Mouse (Mus musculus): ENCODE data around the gene Terf2. TPM values are rescaled to one million over a fixed set of nuclear protein-coding genes. Genes with fewer than 3 reads are reported as not detected.

The Terf2 gene
- polyA plus RNA-seq, 1 experiment from 2014 or later, result 26.9 TPM

- H3K4me3 ChIP-seq (replicated peaks), result no peak overlapping the region
- no peak for ATAC-seq
- no peak overlapping the region for H3K9ac ChIP-seq (replicated peaks)
- H3K36me3 ChIP-seq, result no peaks in the 10 kb centered on the region
- H3K4me2 ChIP-seq (replicated peaks), result no peak overlapping the region
- H3K27me3 ChIP-seq, result no peaks in the 10 kb centered on the region
- H3K9me3 ChIP-seq, result no peaks in the 10 kb centered on the region
- peaks cover 17% of the 10 kb centered on the region for H3K4me1 ChIP-seq (replicated peaks)
- H3K27ac ChIP-seq, result no peak overlapping the region
- 72% methylated on average over 8 of the region's 8 CpGs for WGBS
Measured at GRCm38 (mm10) chr8:107124343-107124742, 28.0 kb upstream of the Terf2 start.

DNA sequence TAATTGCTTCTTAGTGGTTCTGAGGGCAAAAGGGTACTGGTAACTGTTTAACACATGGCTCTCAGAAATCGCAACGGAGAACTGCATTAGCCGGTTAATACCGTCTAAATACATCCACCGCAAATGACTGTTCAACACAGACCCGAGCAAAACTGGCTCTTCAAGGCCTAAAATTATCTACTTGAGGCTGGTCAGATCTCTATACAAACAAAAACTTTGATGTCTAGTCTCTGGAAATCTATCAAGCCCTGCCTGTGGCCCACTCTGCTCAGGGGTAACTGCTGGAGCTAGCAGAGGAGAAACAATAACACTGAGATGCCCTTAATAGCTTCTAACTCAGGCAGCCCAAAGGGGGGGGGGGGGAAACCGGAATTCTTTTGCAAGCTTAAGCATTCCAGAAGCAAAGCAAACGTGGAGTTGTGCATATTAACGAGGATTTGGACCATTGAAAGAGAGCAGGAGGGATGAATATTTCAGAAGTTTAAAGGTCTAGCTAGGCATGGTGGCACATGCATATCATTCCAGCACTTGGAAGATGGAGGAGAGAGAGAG, 26.8 kb upstream of the Terf2 start:
- Histone ChIP-seq H3K27ac (peak overlapping the region; percentile 36; the same call in 1 of the 2 replicates), H3K9ac (replicated peaks) (no peak overlapping the region), H3K27me3 (no peaks in the 10 kb centered on the region), H3K4me3 (replicated peaks) (no peak overlapping the region), H3K9me3 (no peaks in the 10 kb centered on the region), H3K36me3 (no peaks in the 10 kb centered on the region), H3K4me2 (replicated peaks) (no peak overlapping the region), H3K4me1 (replicated peaks) (peaks cover 13% of the 10 kb centered on the region)
- 13% methylated on average over 9 of the region's 9 CpGs for WGBS
- peak; percentile 40; the same call in 1 of the 2 replicates for ATAC-seq

GRCm38 (mm10) chr8:107121681-107122291, 25.4 kb upstream of the Terf2 start:
- H3K36me3 ChIP-seq, result no peaks in the 10 kb centered on the region
- no peak for ATAC-seq
- H3K4me3 ChIP-seq (replicated peaks), result no peak overlapping the region
- H3K4me2 ChIP-seq (replicated peaks), result no peak overlapping the region
- peaks cover 13% of the 10 kb centered on the region for H3K4me1 ChIP-seq (replicated peaks)
- H3K27ac ChIP-seq, result no peak overlapping the region
- H3K9me3 ChIP-seq, result no peaks in the 10 kb centered on the region
- H3K27me3 ChIP-seq, result no peaks in the 10 kb centered on the region
- no peak overlapping the region for H3K9ac ChIP-seq (replicated peaks)
- 95% methylated on average over 7 of the region's 7 CpGs for WGBS

DNA sequence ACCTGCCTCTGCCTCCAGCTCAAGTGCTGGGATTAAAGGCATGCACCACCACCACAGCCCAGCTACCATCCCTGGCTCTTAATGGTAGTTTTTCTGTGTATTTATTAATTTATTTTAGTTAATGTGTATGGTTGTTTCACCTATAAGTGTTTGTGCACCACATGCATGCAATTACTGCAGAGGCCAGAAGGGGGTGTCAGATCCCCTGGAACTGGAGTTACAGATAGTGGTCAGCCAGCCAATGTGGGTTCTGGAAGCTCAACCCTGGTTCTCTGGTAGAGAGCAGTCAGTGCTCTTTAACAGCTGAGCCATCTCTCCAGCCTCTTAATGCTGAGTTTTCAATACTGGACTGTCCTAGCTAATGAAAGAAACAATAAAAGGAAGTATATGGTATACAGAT, 24.5 kb upstream of the Terf2 start:
- no peak for ATAC-seq
- H3K27me3 ChIP-seq, result no peaks in the 10 kb centered on the region
- H3K9ac ChIP-seq (replicated peaks), result no peak overlapping the region
- peaks cover 13% of the 10 kb centered on the region for H3K4me1 ChIP-seq (replicated peaks)
- H3K4me2 ChIP-seq (replicated peaks), result no peak overlapping the region
- H3K27ac ChIP-seq, result no peak overlapping the region
- H3K4me3 ChIP-seq (replicated peaks), result no peak overlapping the region
- no peaks in the 10 kb centered on the region for H3K36me3 ChIP-seq
- H3K9me3 ChIP-seq, result no peaks in the 10 kb centered on the region

DNA sequence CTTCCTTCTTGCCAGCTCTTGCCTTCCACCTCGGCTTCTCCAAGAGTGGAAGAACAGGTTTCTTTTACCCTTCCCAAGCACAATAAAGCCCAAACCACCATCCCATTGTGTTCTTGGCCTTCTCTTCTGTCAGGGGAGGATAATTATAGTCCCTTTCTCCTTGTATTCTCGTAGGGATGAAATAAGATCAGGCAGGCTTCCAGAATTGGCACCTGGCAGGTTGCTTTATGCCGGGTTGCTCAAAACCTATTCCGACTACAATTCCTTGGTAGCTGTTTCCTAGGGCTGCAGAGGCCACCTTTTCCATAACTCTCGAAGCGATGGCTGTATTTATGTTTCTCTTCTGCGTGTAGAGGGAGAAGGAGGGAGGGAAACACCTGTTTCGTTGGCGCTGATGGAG, 23.1 kb upstream of the Terf2 start:
- no peak for ATAC-seq
- 83% methylated on average over 9 of the region's 9 CpGs for WGBS
- no peak overlapping the region for H3K4me3 ChIP-seq (replicated peaks)

DNA sequence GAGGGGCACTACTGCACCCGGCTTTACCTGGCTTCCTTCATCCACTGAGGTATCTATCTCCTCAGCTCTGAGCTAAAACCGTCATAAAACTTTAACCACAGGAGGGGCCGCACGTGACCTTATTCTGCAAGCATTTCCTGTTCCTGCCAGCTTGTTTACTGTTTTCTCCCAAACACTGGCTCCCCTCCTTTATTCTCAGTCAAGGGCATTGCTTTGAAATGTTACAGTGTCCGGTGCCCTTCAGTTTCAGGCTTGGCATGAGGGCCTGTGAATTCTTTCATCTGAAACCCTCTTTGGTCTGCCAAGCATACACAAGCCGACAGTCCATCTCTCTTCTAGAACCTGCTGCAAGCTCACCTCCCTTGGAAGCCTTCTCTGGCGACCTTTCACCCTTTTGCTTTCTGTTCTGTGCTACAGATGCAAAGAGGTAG, 22.5 kb upstream of the Terf2 start:
- Histone ChIP-seq H3K9me3 (no peaks in the 10 kb centered on the region), H3K4me3 (replicated peaks) (no peak overlapping the region), H3K4me1 (replicated peaks) (peaks cover 19% of the 10 kb centered on the region), H3K4me2 (replicated peaks) (no peak overlapping the region), H3K27me3 (no peaks in the 10 kb centered on the region), H3K9ac (replicated peaks) (no peak overlapping the region), H3K36me3 (no peaks in the 10 kb centered on the region), H3K27ac (no peak overlapping the region)
- WGBS, result 65% methylated on average over 7 of the region's 7 CpGs
- no peak for ATAC-seq

More for the DNA sequence above, 23.1 kb upstream of the Terf2 start:
- peaks cover 15% of the 10 kb centered on the region for H3K4me1 ChIP-seq (replicated peaks)
- no peak overlapping the region for H3K4me2 ChIP-seq (replicated peaks)
- no peaks in the 10 kb centered on the region for H3K27me3 ChIP-seq
- H3K27ac ChIP-seq, result no peak overlapping the region
- no peaks in the 10 kb centered on the region for H3K36me3 ChIP-seq
- H3K9me3 ChIP-seq, result no peaks in the 10 kb centered on the region
- no peak overlapping the region for H3K9ac ChIP-seq (replicated peaks)

- no peak for ATAC-seq
- Histone ChIP-seq H3K9ac (replicated peaks) (no peak overlapping the region), H3K36me3 (no peaks in the 10 kb centered on the region), H3K4me1 (replicated peaks) (peaks cover 9% of the 10 kb centered on the region; the same call in 1 of the 2 replicates), H3K9me3 (no peaks in the 10 kb centered on the region), H3K4me2 (replicated peaks) (no peak overlapping the region), H3K27ac (no peak overlapping the region), H3K27me3 (no peaks in the 10 kb centered on the region), H3K4me3 (replicated peaks) (no peak overlapping the region)
- WGBS, result 50% methylated on average over 2 of the region's 2 CpGs
Measured at GRCm38 (mm10) chr8:107117019-107117418, 20.7 kb upstream of the Terf2 start.

GRCm38 (mm10) chr8:107116023-107116422, 19.7 kb upstream of the Terf2 start:
- 19% methylated on average over 11 of the region's 11 CpGs for WGBS
- H3K4me3 ChIP-seq (replicated peaks), result no peak overlapping the region
- H3K27ac ChIP-seq, result no peak overlapping the region
- H3K27me3 ChIP-seq, result no peaks in the 10 kb centered on the region
- no peak overlapping the region for H3K9ac ChIP-seq (replicated peaks)
- no peak overlapping the region for H3K4me2 ChIP-seq (replicated peaks)
- ATAC-seq, result peak; percentile 62; the same call in 1 of the 2 replicates
- H3K9me3 ChIP-seq, result no peaks in the 10 kb centered on the region
- H3K36me3 ChIP-seq, result no peaks in the 10 kb centered on the region
- H3K4me1 ChIP-seq (replicated peaks), result peaks cover 9% of the 10 kb centered on the region; the same call in 1 of the 2 replicates

DNA sequence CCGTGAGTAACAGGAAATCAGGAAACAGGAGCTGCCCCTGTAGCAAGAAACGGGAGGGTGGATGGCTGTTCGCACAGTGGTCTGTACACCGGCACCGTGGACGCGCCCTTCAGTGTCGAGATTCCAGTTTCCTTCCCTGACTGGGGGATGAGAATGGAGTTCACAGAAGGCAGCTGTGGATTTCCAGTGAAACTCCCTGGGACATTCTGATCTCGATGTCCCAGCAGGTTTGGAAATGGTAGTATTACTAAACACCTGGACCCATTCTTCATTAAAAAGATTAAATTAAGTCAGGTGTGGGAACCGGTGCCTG, 18.6 kb upstream of the Terf2 start:
- peaks cover 9% of the 10 kb centered on the region; the same call in 1 of the 2 replicates for H3K4me1 ChIP-seq (replicated peaks)
- 0 out of 2 replicates have a peak overlapping the region, but pooled peaks have one; percentile 14 for H3K9ac ChIP-seq (replicated peaks)
- ATAC-seq, result no peak
- H3K36me3 ChIP-seq, result no peaks in the 10 kb centered on the region
- no peaks in the 10 kb centered on the region for H3K27me3 ChIP-seq
- no peak overlapping the region for H3K4me3 ChIP-seq (replicated peaks)
- H3K4me2 ChIP-seq (replicated peaks), result no peak overlapping the region
- 84% methylated on average over 10 of the region's 10 CpGs for WGBS
- no peaks in the 10 kb centered on the region for H3K9me3 ChIP-seq
- no peak overlapping the region for H3K27ac ChIP-seq

DNA sequence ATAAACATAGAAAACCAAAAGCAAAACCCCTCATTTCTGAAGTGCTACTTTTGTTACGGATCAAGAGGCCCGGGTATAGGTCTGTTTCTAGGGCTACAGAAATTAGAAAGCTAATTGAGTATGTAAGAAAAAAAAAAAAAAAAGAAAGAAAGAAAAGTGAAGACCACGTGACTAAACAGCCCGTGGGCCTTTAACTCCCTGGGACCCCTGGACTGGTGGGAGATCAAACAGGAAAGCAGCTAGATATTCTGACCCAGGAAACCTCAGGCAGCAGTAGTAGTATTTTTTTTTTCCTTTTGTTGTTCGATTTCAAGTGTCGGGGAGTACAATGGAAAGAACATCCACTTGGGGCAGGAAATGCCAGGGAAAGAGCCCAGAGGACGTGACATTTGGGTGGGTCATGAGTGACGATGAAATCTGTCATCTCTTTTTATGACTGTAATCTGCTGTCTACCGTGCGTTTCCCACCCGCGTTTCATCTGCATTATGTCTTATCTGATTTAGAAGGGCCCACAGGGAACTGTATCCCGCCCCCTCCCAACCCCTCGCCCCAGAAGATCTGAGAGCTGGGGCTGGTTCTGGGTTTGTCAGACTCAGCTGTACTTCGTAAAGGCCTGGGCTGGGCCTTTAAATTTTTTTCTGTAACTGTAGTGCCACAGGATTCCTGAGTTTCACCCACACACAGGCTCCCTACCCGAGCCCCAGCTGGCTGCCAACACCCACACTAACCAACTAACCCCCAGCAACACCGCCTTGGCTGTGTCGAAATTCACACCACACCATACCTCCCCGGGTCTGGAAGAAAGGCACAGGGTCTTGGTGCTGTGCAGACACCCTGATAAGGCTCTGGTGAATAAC, 18.0 kb upstream of the Terf2 start:
- WGBS, result 69% methylated on average over 19 of the region's 19 CpGs
- no peaks in the 10 kb centered on the region for H3K9me3 ChIP-seq
- H3K4me2 ChIP-seq (replicated peaks), result no peak overlapping the region
- H3K27ac ChIP-seq, result no peak overlapping the region
- H3K4me3 ChIP-seq (replicated peaks), result no peak overlapping the region
- H3K4me1 ChIP-seq (replicated peaks), result peaks cover 9% of the 10 kb centered on the region; the same call in 1 of the 2 replicates
- no peaks in the 10 kb centered on the region for H3K36me3 ChIP-seq
- H3K27me3 ChIP-seq, result no peaks in the 10 kb centered on the region
- ATAC-seq, result no peak
- 0 out of 2 replicates have a peak overlapping the region, but pooled peaks have one; percentile 14 for H3K9ac ChIP-seq (replicated peaks)

DNA sequence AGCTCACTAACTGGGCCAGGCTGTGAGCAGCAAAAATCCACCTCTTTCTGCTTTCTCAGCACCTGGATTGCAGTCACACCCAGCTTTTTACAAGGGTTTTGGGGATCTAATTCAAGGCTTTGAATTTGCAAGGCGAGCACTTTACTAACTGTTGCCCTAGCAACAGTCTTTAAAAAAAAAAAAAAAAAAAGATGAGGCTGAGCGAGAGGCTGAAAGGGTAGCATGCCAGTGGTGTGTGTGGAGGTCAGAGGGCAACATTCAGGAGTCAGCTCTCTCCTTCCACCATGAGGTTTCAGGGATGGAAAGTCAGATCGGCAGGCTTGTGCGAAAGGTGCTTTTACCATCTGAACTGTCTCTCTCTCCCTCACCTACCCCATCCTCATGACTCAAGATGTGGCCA, 16.9 kb upstream of the Terf2 start:
- H3K36me3 ChIP-seq, result no peaks in the 10 kb centered on the region
- peaks cover 9% of the 10 kb centered on the region; the same call in 1 of the 2 replicates for H3K4me1 ChIP-seq (replicated peaks)
- H3K9me3 ChIP-seq, result no peaks in the 10 kb centered on the region
- no peak overlapping the region for H3K4me2 ChIP-seq (replicated peaks)
- no peak for ATAC-seq
- H3K27ac ChIP-seq, result no peak overlapping the region
- 38% methylated on average over 4 of the region's 4 CpGs for WGBS
- H3K9ac ChIP-seq (replicated peaks), result no peak overlapping the region
- H3K27me3 ChIP-seq, result no peaks in the 10 kb centered on the region
- no peak overlapping the region for H3K4me3 ChIP-seq (replicated peaks)

All from midbrain, embryonic 13.5 days (tissue).